Mouse (Mus musculus): ENCODE results near the gene Gm13283.
"Not testable (repeated sequence)": the region's sequence is repeated elsewhere in the genome, so short reads cannot be mapped to it uniquely, and the experiment has no call there.

Gene Gm13283

DNA sequence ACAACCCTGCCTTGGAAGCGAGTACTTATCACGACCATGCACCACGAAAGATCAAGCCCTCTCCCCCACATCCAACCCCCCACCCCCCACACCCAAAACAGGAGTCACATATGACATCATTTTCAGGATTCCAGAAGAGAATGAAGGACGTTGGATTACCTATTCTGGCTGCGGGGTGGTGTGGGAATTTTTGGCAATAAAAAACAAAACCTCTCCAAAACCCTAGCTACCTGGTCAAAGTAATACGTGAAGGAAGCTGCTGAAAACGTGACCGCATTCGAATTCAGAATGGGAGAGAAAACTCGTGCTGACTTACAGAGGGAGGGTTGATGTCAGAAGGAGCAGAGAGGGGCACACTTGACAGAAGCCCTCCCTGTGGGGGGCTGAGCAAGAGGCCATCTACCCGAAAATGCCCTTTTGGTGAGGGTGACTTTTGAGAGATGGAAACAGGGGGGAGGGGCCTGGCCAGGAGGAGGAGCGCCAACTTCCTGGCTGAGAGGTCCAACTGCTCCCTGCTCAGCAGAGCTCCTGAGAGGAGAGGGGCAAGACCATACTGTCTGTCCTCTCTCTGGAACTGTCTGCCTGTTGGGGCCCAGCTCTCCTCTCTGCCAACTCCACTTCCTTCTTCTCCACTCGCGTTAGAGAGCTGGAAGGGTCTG, at the start of gene Gm13283:
TSS of gene Gm13283 (plus strand) at position 510 of the 659 bp plus-strand sequence.
- in situ Hi-C loops (cut with MboI, MseI): loop anchor here (10.0 kb wide), 1 partner anchor 1395 kb away; no protein-coding TSS in a partner anchor

DNA sequence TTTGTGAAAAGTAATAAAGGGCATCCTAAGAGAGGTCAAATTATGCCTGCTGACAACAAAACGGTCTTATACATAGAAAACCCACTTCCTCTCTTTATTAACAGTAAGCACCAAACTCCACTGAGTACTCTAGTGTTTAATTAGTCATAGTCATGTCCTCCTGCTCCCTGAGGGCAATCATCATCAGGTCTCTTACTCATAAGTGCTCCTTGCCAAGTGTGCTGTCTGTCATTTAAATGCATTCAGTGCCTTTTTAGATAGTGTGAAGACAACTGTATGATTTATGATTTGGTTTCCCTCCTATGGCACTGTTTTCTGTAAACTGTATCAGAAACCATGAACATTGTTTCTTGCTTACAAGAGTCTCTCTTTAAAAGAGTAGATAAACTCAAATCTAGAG, 45.6 kb upstream of the Gm13283 start:
- in situ Hi-C loops (cut with MboI, MseI): no loop called here

DNA sequence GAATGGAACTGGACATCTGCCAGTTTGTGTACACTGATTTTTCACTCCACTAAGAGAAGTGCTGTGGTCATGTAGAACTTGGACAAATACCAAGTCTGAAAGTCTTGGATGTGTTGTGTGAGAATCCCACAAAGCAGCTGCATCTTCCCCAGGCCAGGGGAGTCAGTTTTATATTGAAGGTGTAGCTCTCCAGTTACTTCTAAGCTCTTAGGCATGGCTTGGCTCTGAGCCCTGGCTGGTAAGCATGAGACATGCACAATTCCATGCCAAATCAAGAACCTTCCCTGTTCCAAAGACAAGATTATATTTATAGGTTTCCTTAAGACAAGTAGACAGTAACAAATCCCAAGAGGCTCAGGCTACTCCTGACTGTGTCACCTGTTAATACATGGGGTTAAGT, 44.9 kb upstream of the Gm13283 start:
- in situ Hi-C loops (cut with MboI, MseI): no loop called here

DNA sequence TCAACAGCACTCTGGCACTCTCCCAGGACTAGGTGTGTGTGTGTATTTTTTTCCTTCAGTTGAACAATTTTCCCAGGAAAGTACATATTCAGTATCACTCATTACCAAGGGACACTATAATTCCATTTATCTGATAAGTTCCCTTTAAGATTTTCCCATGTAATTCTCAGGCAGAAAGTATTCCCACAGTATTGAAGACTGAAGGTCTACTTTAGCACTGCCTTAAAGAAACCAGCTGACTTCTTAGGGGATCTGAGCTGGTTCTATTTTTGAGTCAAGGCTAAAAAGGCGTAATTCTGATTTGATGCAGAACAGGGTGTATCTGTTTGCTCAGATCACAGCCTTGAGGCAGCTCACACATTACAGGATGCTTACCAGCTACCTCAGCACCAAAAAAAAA, 41.2 kb upstream of the Gm13283 start:
- in situ Hi-C loops (cut with MboI, MseI): no loop called here

- in situ Hi-C loops (cut with MboI, MseI): loop anchor here (10.0 kb wide), 1 partner anchor 1053 kb away; no protein-coding TSS in a partner anchor
Observed at GRCm38 (mm10) chr4:88721791-88722721, 37.9 kb upstream of the Gm13283 start, which contains the start of the genes Gm26566 and Klhl9. Gene Gm26566 (plus strand): TSS chr4:88721805. Gene Klhl9 (minus strand): TSS chr4:88722465.

- in situ Hi-C loops (cut with MboI, MseI): loop anchor here (10.0 kb wide), 1 partner anchor 1051 kb away; no protein-coding TSS in a partner anchor
Observed at GRCm38 (mm10) chr4:88723497-88724090, 36.3 kb upstream of the Gm13283 start.

DNA sequence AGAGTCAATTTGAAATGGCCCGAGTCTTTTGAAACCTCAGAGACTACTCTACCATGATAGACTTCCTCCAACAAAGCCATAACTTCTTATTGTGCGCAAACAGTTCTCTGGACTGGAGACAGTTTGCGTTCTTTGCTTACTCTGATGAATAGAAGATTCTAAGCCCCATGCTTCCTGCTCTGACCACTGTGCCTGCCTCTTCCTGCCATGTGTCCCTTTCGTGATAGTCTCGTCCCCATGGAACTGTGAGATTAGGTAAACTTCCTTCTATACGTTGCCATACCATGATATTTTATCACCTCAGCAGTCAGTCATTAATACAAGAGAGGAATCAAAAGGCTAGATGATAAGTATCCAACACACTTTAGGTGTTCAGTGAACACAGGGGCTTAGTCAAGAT, 33.2 kb upstream of the Gm13283 start:
- in situ Hi-C loops (cut with MboI, MseI): loop anchor here (10.0 kb wide), 1 partner anchor 1048 kb away; no protein-coding TSS in a partner anchor

DNA sequence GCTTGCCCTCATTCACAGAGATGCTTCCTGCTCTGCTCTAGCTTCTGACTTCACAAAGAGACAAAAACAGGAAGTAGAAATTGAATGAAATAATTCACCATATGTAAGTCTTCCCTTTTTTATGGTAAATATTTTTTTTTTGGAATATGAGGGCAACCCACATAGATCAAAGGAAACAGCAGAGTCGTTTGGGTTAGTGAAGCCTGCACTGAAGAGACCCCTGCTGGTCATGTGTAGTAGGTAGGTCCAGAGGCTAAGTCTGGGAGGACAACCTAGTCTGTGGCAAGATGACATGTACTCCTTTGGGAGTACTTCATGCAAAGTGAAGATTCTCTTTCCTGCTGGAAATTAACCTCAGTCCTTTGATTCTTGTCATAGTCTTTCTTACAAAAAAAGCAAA, 32.6 kb upstream of the Gm13283 start:
- in situ Hi-C loops (cut with MboI, MseI): loop anchor here (10.0 kb wide), 1 partner anchor 1047 kb away; no protein-coding TSS in a partner anchor

GRCm38 (mm10) chr4:88738480-88738879, 21.4 kb upstream of the Gm13283 start:
- in situ Hi-C loops (cut with MboI, MseI): loop anchor here (5.0 kb wide), 1 partner anchor 41 kb away; no protein-coding TSS in a partner anchor

- in situ Hi-C loops (cut with MboI, MseI): loop anchor here (5.0 kb wide), 1 partner anchor 42 kb away; no protein-coding TSS in a partner anchor
Observed at GRCm38 (mm10) chr4:88739036-88739435, 20.9 kb upstream of the Gm13283 start.

- in situ Hi-C loops (cut with MboI, MseI): no loop called here
Observed at GRCm38 (mm10) chr4:88741426-88741825, 18.5 kb upstream of the Gm13283 start.

DNA sequence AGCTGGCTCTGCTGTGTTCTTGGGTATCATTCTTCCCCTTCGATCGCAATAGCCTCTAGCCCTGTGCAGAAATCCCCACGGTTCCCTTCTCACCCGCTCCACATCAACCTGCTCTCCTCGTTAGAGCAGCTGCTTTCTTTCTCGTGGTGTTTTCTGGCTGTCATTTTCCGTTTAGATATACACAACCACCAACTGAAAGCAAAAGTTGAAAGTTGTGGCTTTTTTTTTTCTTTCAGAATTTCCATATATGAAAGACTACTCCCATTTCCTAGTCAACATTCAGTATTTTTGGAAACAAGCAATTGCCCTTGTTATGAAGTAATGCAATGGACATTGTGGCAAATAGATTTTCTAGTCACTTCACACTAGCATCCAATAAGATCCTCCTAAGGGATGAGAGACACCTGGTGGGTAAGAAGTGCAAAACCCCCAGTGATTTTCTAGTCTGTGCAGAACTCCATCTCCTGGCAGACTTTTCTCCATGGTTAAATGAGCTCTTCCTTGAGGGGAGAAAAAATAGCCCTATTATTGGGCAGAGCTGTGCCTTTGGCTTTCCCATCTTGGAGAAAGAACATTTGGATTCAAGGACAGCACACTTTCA, 17.0 kb upstream of the Gm13283 start:
- in situ Hi-C loops (cut with MboI, MseI): no loop called here

DNA sequence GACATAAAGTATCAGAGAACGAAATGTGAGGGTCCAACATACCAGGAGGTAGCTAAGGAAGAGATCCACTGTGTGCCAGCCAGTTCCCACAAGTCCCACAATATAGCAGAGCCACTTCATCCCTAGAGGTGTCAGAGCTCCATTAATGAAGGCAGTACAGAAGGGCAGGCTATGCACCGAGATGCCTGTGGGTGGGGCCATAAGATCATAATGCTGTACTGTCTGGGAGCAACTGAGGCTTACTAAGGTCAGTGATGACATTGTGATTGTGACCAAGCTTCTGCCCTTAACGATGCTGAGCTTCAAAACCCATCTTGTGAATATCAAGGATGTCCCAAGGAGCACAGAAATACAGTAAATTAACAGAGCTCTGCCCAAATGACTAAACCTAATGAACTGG, 15.7 kb upstream of the Gm13283 start:
- in situ Hi-C loops (cut with MboI, MseI): no loop called here

GRCm38 (mm10) chr4:88749926-88750325, 10.0 kb upstream of the Gm13283 start:
- in situ Hi-C loops (cut with MboI, MseI): loop anchor here (5.0 to 10.0 kb wide), 2 partner anchors 37 to 1385 kb away; partner anchors contain the start of genes Gm13276 and Gm13277

DNA sequence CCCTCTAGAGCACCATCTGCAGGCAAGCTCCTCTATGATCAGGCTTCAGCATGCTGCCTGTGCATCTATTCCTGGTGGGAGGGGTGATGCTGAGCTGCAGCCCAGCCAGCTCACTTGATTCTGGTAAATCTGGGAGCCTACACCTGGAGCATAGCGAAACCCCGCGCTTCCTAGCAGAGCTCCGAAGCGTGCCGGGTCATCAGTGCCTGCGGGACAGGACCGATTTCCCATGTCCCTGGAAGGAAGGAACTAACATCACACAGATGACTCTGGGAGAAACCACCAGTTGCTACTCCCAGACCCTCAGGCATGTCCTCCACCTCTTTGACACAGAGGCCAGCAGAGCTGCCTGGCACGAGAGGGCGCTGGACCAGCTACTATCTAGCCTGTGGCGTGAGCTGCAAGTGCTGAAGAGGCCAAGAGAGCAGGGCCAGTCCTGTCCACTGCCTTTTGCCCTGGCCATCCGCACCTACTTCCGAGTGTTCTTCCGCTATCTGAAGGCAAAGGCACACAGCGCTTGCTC, 5.0 kb upstream of the Gm13283 start, which contains the start of gene Gm13271:
TSS of gene Gm13271 (plus strand) at position 51 of the 523 bp plus-strand sequence.
- in situ Hi-C loops (cut with MboI, MseI): loop anchor here (5.0 to 10.0 kb wide), 2 partner anchors 32 to 1390 kb away; partner anchors contain the start of genes Gm13276 and Gm13277

DNA sequence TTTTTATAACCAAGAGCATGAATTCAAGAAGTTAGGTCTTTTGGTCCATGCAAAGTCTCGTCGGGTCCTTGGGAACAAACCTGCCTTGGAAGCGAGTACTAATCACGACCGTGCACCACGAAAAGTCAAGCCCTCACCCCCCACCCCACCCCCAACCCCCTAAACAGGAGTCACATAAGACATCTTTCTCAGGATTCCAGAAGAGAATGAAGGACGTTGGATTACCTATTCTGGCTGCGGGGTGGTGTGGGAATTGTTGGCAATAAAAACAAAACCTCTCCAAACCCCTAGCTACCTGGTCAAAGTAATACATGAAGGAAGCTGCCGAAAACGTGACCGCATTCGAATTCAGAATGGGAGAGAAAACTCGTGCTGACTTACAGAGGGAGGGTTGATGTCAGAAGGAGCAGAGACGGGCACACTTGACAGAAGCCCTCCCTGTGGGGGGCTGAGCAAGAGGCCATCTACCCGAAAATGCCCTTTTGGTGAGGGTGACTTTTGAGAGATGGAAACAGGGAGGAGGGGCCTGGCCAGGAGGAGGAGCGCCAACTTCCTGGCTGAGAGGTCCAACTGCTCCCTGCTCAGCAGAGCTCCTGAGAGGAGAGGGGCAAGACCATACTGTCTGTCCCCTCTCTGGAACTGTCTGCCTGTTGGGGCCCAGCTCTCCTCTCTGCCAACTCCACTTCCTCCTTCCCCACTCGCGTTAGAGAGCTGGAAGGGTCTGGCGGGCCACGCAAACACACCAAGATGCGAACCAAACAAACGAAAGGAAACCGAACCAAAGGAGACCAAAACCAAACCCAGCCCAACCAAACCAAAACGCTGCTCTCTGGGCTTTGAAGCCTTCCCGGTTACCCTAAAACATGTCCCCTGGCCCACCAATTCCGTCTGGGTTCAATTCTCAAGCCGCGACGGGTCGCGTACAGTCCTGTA, 3.1 kb upstream of the Gm13283 start:
- in situ Hi-C loops (cut with MboI, MseI): loop anchor here (10.0 kb wide), 1 partner anchor 1392 kb away; no protein-coding TSS in a partner anchor

DNA sequence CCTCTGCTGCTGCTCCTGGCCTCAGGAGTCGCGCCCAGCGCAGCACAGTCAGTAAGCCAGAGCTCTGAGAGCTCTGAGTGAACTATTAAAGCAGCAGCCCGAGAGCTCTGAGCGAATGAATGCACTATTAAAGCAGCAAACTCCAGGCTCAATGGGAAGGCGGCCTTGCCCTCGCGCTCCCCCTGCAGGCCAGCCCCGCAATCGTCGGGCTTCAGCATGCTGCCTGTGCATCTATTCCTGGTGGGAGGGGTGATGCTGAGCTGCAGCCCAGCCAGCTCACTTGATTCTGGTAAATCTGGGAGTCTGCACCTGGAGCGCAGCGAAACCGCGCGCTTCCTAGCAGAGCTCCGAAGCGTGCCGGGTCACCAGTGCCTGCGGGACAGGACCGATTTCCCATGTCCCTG, 2.3 kb upstream of the Gm13283 start:
- in situ Hi-C loops (cut with MboI, MseI): loop anchor here (10.0 kb wide), 1 partner anchor 1393 kb away; no protein-coding TSS in a partner anchor

- in situ Hi-C loops (cut with MboI, MseI): loop anchor here (10.0 kb wide), 1 partner anchor 1394 kb away; no protein-coding TSS in a partner anchor
Observed at GRCm38 (mm10) chr4:88758751-88759150, 1.2 kb upstream of the Gm13283 start.

DNA sequence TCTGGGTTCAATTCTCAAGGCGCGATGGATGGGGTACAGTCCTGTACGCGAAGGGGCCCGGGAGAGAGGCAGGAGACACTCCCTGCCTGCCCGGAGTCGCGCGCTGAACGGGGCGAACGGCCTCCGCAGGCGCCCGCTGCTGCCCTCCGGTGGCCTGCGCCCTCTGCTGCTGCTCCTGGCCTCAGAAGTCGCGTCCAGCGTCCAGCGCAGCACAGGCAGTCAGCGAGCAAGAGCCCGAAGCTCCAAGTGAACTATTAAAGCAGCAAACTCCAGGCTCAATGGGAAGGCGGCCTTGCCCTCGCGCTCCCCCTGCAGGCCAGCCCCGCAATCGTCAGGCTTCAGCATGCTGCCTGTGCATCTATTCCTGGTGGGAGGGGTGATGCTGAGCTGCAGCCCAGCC, 512 bp downstream of the Gm13283 start:
- in situ Hi-C loops (cut with MboI, MseI): not testable (repeated sequence)
